Mouse (Mus musculus): ENCODE results near the gene Maff. TPM values are rescaled to one million over a fixed set of nuclear protein-coding genes. Genes with fewer than 3 reads are reported as not detected.
A peak's percentile ranks its signal among the peaks of the same experiment; 100 is the strongest.

Gene Maff
- polyA plus RNA-seq, 1 experiment = 28.5 TPM

- 84% methylated on average over 4 of the region's 4 CpGs for WGBS
- Histone ChIP-seq H3K4me1 (ENCODE audit: control insufficient read depth, insufficient read depth, insufficient read length, low read length) (peaks cover 16% of the 10 kb centered on the region), H3K27ac (ENCODE audit: insufficient read depth, low read depth, low read length) (no peak overlapping the region)
These were observed 15.9 kb upstream of the Maff start for GRCm38 (mm10) chr15:79330521-79330920.

GRCm38 (mm10) chr15:79333409-79333808, 13.0 kb upstream of the Maff start:
- H3K36me3 ChIP-seq (ENCODE audit: control insufficient read depth, insufficient read depth, low read length) = no peaks in the 10 kb centered on the region
- WGBS = 9% methylated on average over 4 of the region's 4 CpGs
- 0 out of 2 replicates have a peak overlapping the region, but pooled peaks have one; percentile 36 for H3K27ac ChIP-seq (ENCODE audit: insufficient read depth, low read depth, low read length)
- no peaks in the 10 kb centered on the region for H3K27me3 ChIP-seq (ENCODE audit: control insufficient read depth, insufficient read depth, low read length)
- no peak for TF ChIP-seq CTCF (IDR thresholded peaks at IDR 0.05; ENCODE audit: extremely low read depth, insufficient read length, insufficient replicate concordance, low read depth, low read length)
- peaks cover 8% of the 10 kb centered on the region; the same call in 1 of the 2 replicates for H3K4me1 ChIP-seq (ENCODE audit: control insufficient read depth, insufficient read depth, insufficient read length, low read length)
- no peak overlapping the region for H3K4me3 ChIP-seq (ENCODE audit: low read depth, low read length)

More at GRCm38 (mm10) chr15:79330521-79330920, 15.9 kb upstream of the Maff start:
- no peaks in the 10 kb centered on the region for H3K27me3 ChIP-seq (ENCODE audit: control insufficient read depth, insufficient read depth, low read length)
- H3K36me3 ChIP-seq (ENCODE audit: control insufficient read depth, insufficient read depth, low read length) = no peaks in the 10 kb centered on the region
- no peak overlapping the region for H3K4me3 ChIP-seq (ENCODE audit: low read depth, low read length)
- no peak for TF ChIP-seq POLR2A (IDR thresholded peaks at IDR 0.05; ENCODE audit: low read depth, low read length)
- no peak for TF ChIP-seq CTCF (IDR thresholded peaks at IDR 0.05; ENCODE audit: extremely low read depth, insufficient read length, insufficient replicate concordance, low read depth, low read length)

- Histone ChIP-seq H3K27ac (ENCODE audit: insufficient read depth, low read depth, low read length) (no peak overlapping the region), H3K4me1 (ENCODE audit: control insufficient read depth, insufficient read depth, insufficient read length, low read length) (peaks cover 8% of the 10 kb centered on the region; the same call in 1 of the 2 replicates), H3K4me3 (ENCODE audit: low read depth, low read length) (no peak overlapping the region), H3K36me3 (ENCODE audit: control insufficient read depth, insufficient read depth, low read length) (no peaks in the 10 kb centered on the region), H3K27me3 (ENCODE audit: control insufficient read depth, insufficient read depth, low read length) (no peaks in the 10 kb centered on the region)
- no peak for TF ChIP-seq POLR2A (IDR thresholded peaks at IDR 0.05; ENCODE audit: low read depth, low read length)
- no peak for TF ChIP-seq CTCF (IDR thresholded peaks at IDR 0.05; ENCODE audit: extremely low read depth, insufficient read length, insufficient replicate concordance, low read depth, low read length)
- 74% methylated on average over 7 of the region's 7 CpGs for WGBS
These were observed 11.3 kb upstream of the Maff start for GRCm38 (mm10) chr15:79335061-79335655.

- TF ChIP-seq CTCF (IDR thresholded peaks at IDR 0.05; ENCODE audit: extremely low read depth, insufficient read length, insufficient replicate concordance, low read depth, low read length) = no peak
- TF ChIP-seq POLR2A (IDR thresholded peaks at IDR 0.05; ENCODE audit: low read depth, low read length) = no peak
- 71% methylated on average over 5 of the region's 5 CpGs for WGBS
These were observed 7.4 kb upstream of the Maff start for GRCm38 (mm10) chr15:79338978-79339377.

GRCm38 (mm10) chr15:79342641-79343337, 3.6 kb upstream of the Maff start:
- 60% methylated on average over 6 of the region's 6 CpGs for WGBS
- Histone ChIP-seq H3K4me1 (ENCODE audit: control insufficient read depth, insufficient read depth, insufficient read length, low read length) (peaks cover 10% of the 10 kb centered on the region; the same call in 1 of the 2 replicates), H3K4me3 (ENCODE audit: low read depth, low read length) (no peak overlapping the region), H3K27ac (ENCODE audit: insufficient read depth, low read depth, low read length) (no peak overlapping the region), H3K36me3 (ENCODE audit: control insufficient read depth, insufficient read depth, low read length) (no peaks in the 10 kb centered on the region), H3K27me3 (ENCODE audit: control insufficient read depth, insufficient read depth, low read length) (no peaks in the 10 kb centered on the region)
- TF ChIP-seq CTCF (IDR thresholded peaks at IDR 0.05; ENCODE audit: extremely low read depth, insufficient read length, insufficient replicate concordance, low read depth, low read length) = no peak
- TF ChIP-seq POLR2A (IDR thresholded peaks at IDR 0.05; ENCODE audit: low read depth, low read length) = no peak

More at GRCm38 (mm10) chr15:79338978-79339377, 7.4 kb upstream of the Maff start:
- no peaks in the 10 kb centered on the region for H3K27me3 ChIP-seq (ENCODE audit: control insufficient read depth, insufficient read depth, low read length)
- H3K36me3 ChIP-seq (ENCODE audit: control insufficient read depth, insufficient read depth, low read length) = no peaks in the 10 kb centered on the region
- H3K27ac ChIP-seq (ENCODE audit: insufficient read depth, low read depth, low read length) = no peak overlapping the region
- peaks cover 13% of the 10 kb centered on the region; the same call in 1 of the 2 replicates for H3K4me1 ChIP-seq (ENCODE audit: control insufficient read depth, insufficient read depth, insufficient read length, low read length)
- H3K4me3 ChIP-seq (ENCODE audit: low read depth, low read length) = no peak overlapping the region

GRCm38 (mm10) chr15:79344627-79345026, 1.8 kb upstream of the Maff start:
- Histone ChIP-seq H3K27me3 (ENCODE audit: control insufficient read depth, insufficient read depth, low read length) (no peaks in the 10 kb centered on the region), H3K4me1 (ENCODE audit: control insufficient read depth, insufficient read depth, insufficient read length, low read length) (peaks cover 13% of the 10 kb centered on the region), H3K4me3 (ENCODE audit: low read depth, low read length) (no peak overlapping the region), H3K36me3 (ENCODE audit: control insufficient read depth, insufficient read depth, low read length) (no peaks in the 10 kb centered on the region), H3K27ac (ENCODE audit: insufficient read depth, low read depth, low read length) (no peak overlapping the region)
- WGBS = 33% methylated on average over 4 of the region's 4 CpGs
- TF ChIP-seq POLR2A (IDR thresholded peaks at IDR 0.05; ENCODE audit: low read depth, low read length) (no peak), CTCF (IDR thresholded peaks at IDR 0.05; ENCODE audit: extremely low read depth, insufficient read length, insufficient replicate concordance, low read depth, low read length) (no peak)

- under 1% methylated on average over 61 of the region's 61 CpGs for WGBS
- H3K36me3 ChIP-seq (ENCODE audit: control insufficient read depth, insufficient read depth, low read length) = no peaks in the 10 kb centered on the region
- H3K27me3 ChIP-seq (ENCODE audit: control insufficient read depth, insufficient read depth, low read length) = no peaks in the 10 kb centered on the region
- H3K27ac ChIP-seq (ENCODE audit: insufficient read depth, low read depth, low read length) = peak overlapping the region; percentile 82
- TF ChIP-seq POLR2A (IDR thresholded peaks at IDR 0.05; ENCODE audit: low read depth, low read length) = no peak
- no peak for TF ChIP-seq CTCF (IDR thresholded peaks at IDR 0.05; ENCODE audit: extremely low read depth, insufficient read length, insufficient replicate concordance, low read depth, low read length)
- H3K4me3 ChIP-seq (ENCODE audit: low read depth, low read length) = peak overlapping the region; percentile 72
- H3K4me1 ChIP-seq (ENCODE audit: control insufficient read depth, insufficient read depth, insufficient read length, low read length) = peaks cover 20% of the 10 kb centered on the region
These were observed 884 bp downstream of the Maff start for GRCm38 (mm10) chr15:79347165-79347844.

Measured in small intestine, adult 2 months (tissue).